Mouse (Mus musculus) mouse embryonic stem cell (cell line): Measurements from ENCODE around the gene Zfp629.
"Not testable (repeated sequence)": the region's sequence is repeated elsewhere in the genome, so short reads cannot be mapped to it uniquely, and the experiment has no call there.

Source experiments
- in situ Hi-C, 2 experiments: fragments of 300-500 bp; cut with MboI; formaldehyde crosslinking; loops; 1 replicate in 1 of 2; 3 replicates in 1 of 2; pipeline ENCODE4 v1.14.3; 2019 to 2020; ENCODE audit warnings: low sequenced_read_pairs in 2 of 2, low pct_unique_long_range_greater_than_20kb in 1 of 2, mixed read lengths in 1 of 2; ENCODE audit not compliant: unreplicated experiment in 1 of 2

Gene Zfp629

GRCm38 (mm10) chr7:127614891-127615843 lies at the start of gene Zfp629:
Gene Zfp629 (minus strand): TSS chr7:127615797.
- in situ Hi-C loops, result no loop called here

- in situ Hi-C loops, result no loop called here
Measured at GRCm38 (mm10) chr7:127662926-127663325, 47.3 kb upstream of the Zfp629 start.

- in situ Hi-C loops, result no loop called here
Measured at GRCm38 (mm10) chr7:127661833-127662232, 46.2 kb upstream of the Zfp629 start.

GRCm38 (mm10) chr7:127660882-127661281 lies 45.3 kb upstream of the Zfp629 start:
- in situ Hi-C loops, result no loop called here

- in situ Hi-C loops, result loop anchor here in 1 of 2 experiments (5.0 kb wide), 1 partner anchor 100 kb away; no protein-coding TSS in a partner anchor
Measured at GRCm38 (mm10) chr7:127656946-127657345, 41.3 kb upstream of the Zfp629 start.

- in situ Hi-C loops, result no loop called here
Measured at GRCm38 (mm10) chr7:127654318-127654717, 38.7 kb upstream of the Zfp629 start.

- in situ Hi-C loops, result no loop called here
Measured at GRCm38 (mm10) chr7:127652050-127652449, 36.5 kb upstream of the Zfp629 start.

- in situ Hi-C loops, result no loop called here
Measured at GRCm38 (mm10) chr7:127651624-127652023, 36.0 kb upstream of the Zfp629 start.

GRCm38 (mm10) chr7:127649206-127649605 lies 33.6 kb upstream of the Zfp629 start:
- in situ Hi-C loops, result no loop called here

- in situ Hi-C loops, result no loop called here
Measured at GRCm38 (mm10) chr7:127648516-127649201, 33.1 kb upstream of the Zfp629 start.

- in situ Hi-C loops, result not testable (repeated sequence)
Measured at GRCm38 (mm10) chr7:127647576-127647975, 32.0 kb upstream of the Zfp629 start.

GRCm38 (mm10) chr7:127646363-127646762 lies 30.8 kb upstream of the Zfp629 start:
- in situ Hi-C loops, result no loop called here

GRCm38 (mm10) chr7:127642254-127642653 lies 26.7 kb upstream of the Zfp629 start:
- in situ Hi-C loops, result no loop called here

GRCm38 (mm10) chr7:127641260-127641659 lies 25.7 kb upstream of the Zfp629 start:
- in situ Hi-C loops, result no loop called here

- in situ Hi-C loops, result no loop called here
Measured at GRCm38 (mm10) chr7:127636963-127637362, 21.4 kb upstream of the Zfp629 start.

GRCm38 (mm10) chr7:127631416-127631815 lies 15.8 kb upstream of the Zfp629 start:
- in situ Hi-C loops, result no loop called here

- in situ Hi-C loops, result no loop called here
Measured at GRCm38 (mm10) chr7:127628646-127629045, 13.0 kb upstream of the Zfp629 start.

GRCm38 (mm10) chr7:127626471-127626870 lies 10.9 kb upstream of the Zfp629 start:
- in situ Hi-C loops, result no loop called here

GRCm38 (mm10) chr7:127626039-127626438 lies 10.4 kb upstream of the Zfp629 start:
- in situ Hi-C loops, result no loop called here
